Mouse (Mus musculus): ENCODE data around the gene Trim28.
"Not testable (repeated sequence)": the region's sequence is repeated elsewhere in the genome, so short reads cannot be mapped to it uniquely, and the experiment has no call there.

Trim28 gene

GRCm38 (mm10) chr7:13063399-13063798 lies 64.5 kb downstream of the Trim28 start:
- DNase-seq (ENCODE audit: low read depth, low spot score): not testable (repeated sequence)

DNA sequence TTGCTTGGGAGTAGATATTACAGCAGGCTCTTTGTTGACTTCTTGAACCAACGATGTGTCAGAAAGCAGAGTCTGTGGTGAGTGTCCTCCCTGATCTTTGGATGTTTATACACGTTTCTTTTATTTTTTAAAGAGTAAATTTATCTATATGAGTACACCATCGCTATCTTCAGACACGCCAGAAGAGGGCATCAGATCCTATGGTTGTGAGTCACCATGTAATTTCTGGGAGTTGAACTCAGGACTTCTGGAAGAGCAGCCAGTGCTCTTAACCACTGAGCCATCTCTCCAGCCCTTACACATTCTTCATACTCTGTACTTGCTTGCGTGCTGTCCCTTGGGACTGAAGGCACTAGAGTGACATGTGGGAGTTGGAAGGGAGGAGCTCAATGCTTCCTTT lies 73.4 kb downstream of the Trim28 start:
- no peak for DNase-seq (ENCODE audit: low read depth, low spot score)
